Mouse (Mus musculus) cerebellum, adult 8-10 months (tissue): Measurements from ENCODE around the gene Ildr1.

Experiments used
- DNase-seq: peaks from one replicate; pipeline ENCODE4 v3.0.0; 2022

Ildr1 gene

DNA sequence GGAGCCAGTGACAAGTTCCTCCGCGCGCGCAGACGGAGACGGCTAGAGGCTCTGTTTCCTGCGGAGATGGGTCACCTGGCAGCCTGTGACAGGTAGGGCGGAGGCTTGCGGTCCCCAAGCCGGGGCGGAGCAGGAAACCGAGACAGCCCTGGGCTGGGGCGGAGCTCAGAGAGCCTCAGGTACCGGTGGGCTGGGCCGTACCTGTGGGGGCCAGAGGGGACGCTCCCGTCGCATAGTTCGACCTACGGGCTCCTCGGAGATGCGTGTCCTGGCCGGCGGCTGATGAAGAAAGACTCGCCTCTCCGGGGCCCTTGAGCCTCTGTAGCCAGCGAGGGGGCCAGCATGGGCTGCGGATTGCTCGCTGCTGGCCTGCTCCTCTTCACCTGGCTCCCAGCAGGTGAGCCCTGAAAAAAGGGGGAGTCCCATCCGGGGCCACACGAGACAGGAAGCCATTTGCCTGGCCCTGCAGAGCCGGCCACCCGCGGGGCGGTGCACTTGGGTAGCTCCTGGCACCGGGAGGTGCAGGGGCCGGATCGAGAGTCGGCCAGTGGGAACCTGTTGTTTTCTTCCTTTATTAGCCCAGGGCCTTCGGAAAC, at the start of gene Ildr1:
Gene Ildr1 (plus strand): TSS at position 161 of the 596 bp plus-strand sequence.
- DNase-seq = no peak

GRCm38 (mm10) chr16:36645124-36645523, 48.7 kb upstream of the Ildr1 start:
- no peak for DNase-seq

- DNase-seq = no peak
Measured at GRCm38 (mm10) chr16:36649304-36649703, 44.5 kb upstream of the Ildr1 start.

GRCm38 (mm10) chr16:36650511-36650910, 43.3 kb upstream of the Ildr1 start:
- no peak for DNase-seq

- DNase-seq = no peak
Measured at GRCm38 (mm10) chr16:36651174-36651766, 42.5 kb upstream of the Ildr1 start.

- no peak for DNase-seq
Measured at GRCm38 (mm10) chr16:36655199-36655598, 38.6 kb upstream of the Ildr1 start.

DNA sequence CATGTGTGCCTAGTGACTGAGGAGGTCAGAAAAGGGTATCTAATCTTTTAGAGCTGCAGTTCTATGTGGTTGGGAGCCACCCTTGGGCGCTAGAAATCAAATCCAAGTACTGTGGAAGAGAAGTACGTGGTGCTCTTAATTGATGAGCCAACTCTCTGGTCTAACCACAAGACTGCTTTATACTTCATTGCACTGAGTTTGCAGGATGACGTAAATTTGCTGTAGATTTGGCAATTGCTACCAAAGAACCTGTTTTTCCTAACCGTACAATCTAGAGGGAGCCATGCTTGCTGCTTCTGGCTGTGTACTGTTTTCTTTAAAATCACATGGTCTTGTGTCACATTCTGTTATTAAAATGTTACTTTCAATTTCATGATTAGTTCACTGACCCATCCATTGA, 37.9 kb upstream of the Ildr1 start:
- no peak for DNase-seq

- DNase-seq = no peak
Measured at GRCm38 (mm10) chr16:36661330-36661729, 32.4 kb upstream of the Ildr1 start.

DNA sequence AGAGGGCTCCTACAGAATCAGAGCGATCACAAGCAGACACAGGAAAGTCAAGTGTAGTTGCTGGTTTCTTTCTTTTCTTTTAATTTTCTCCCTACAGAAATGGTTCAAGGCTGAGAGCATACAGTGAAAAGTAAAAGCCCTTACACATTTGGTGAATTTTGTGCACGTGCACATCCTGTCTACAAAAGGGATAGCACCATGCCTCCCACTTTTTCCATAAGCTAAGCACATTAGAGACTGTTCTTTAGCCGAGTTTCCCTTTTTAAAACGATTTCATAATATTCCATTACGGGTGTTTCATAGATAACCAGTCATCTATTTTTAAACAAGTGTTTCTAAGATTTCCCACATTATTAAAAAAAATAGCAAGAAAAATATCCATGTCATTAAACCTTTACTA, 30.3 kb upstream of the Ildr1 start:
- no peak for DNase-seq

DNA sequence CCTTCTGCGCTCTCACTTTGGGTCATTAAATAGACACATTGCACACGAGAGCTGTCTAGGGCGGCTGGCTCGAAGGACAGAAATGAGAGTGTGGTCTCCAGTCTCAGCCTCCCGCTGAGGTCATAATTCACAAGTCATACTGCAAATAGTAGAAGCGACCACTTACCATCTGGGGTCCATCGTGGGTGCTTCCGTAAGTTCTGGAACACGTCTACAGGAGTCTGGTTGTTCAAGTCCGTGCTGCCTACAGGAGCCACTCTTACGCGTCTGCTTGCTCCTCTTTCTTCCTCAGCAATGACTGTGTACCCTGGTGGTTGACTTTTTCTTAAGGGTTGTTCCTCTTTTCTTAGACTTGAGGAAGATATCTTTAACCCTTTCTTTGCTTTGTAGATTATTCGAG, 28.0 kb upstream of the Ildr1 start, which contains the start of gene Cd86:
Gene Cd86 (minus strand): TSS at position 300 of the 400 bp plus-strand sequence.
- DNase-seq = no peak

GRCm38 (mm10) chr16:36666448-36667017, 27.2 kb upstream of the Ildr1 start:
- DNase-seq = no peak

DNA sequence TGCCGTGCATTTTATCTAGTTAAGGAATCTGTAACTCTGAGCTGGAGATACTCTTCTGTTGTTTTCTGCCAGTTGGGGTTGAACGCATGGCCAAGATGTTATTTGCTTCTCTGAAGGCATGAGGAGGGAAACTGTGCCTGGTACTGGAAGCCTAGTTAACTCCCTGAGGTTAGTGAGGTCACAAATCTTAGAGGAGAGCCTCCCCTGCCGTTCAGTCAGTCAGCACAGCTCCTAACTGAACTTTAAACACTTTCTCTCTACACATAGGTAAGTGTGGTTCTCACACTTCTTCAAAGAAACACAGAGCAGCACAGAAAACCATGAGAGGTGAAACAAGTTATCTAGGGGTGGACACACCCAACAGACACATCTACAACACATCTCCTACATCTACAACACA, 23.2 kb upstream of the Ildr1 start:
- no peak for DNase-seq

DNA sequence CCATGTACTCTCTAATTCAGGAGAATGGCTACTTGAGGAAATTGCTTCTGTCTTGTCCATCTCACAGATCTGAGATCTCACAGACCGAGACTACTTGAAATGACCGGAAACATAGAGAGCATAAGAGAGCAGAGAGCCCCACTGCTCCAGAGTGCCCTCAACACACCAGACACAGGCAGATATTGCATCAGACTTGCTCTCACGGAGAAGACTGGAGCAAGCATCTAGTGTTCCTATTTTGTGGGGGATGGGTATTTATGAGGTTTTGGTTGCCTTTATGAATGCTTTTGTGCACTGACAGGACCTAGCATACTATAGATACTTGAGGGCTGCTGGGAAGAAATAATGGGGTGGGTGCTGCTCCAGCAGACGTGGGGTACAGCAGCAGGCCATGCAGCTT, 20.6 kb upstream of the Ildr1 start:
- DNase-seq = no peak

DNA sequence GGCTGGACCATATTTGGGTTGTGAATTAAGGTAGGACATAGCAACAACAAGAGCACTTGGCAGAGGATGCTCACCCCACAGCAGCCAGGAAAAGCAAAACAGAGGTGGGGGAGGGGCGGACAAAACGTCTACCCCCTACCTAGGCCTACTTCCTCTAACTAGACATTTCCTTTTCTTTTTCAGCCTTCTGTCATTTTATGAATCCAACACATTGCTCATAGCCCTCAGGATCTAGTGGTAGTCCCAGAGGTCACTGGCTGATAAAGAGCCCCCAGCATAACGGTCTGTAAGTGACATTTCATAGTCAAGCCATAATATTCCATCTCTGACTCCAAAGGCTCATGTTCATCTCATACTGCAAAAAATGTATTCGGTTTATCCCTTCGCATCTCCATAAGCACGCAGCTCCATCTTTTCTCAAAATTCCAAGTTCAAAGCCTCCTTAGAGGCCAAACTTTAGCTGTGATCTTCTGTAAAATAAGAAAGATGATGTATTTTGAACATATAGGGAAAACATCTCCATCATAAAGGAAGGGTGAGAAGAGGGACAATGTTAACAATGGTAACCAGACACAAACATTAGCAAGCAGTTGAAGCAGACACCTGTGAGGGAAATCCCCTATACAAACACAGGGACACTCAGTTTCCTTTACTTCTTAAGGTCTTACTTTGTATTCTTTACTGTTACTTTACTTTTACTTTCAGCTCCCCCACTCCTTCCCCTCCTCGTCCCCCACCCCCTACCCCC, 19.1 kb upstream of the Ildr1 start:
- no peak for DNase-seq

- no peak for DNase-seq
Measured at GRCm38 (mm10) chr16:36675304-36675703, 18.5 kb upstream of the Ildr1 start.

DNA sequence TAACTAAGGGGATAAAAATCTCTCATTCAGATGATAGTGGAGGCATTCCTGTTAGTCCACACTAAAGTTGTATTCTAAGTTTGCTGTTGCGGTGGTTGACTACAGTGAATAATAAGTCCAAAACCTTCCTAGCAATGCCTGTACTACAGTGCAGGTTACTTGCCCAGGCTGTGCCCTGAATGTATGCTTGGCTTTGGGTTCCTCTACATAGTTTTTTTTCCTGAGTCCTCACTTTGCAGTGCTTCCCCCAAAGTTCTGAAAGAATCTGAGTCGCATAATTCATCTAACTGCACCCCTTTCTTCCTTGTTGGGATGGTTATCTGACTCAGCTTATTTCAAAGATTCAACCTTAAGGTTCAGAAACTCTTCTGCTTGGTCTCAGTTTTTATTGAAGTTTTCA, 17.9 kb upstream of the Ildr1 start:
- no peak for DNase-seq

DNA sequence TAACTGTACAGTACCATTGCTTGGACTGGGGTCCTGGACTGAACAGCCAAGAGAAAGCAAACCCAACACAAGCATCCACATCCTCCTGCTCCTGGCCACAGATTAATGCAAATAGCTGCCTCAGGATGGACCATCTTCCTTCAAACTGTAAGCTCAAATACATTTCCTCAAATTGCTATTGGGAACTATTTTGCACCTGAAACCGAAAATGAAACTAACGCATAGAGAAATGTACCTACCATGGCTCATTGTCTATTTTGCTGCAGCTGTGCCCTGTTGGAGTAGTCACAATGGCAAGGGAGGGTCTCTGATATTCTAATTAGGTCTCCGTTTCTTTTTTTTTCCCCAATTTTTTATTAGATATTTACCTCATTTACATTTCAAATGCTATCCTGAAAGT, 11.9 kb upstream of the Ildr1 start:
- no peak for DNase-seq

DNA sequence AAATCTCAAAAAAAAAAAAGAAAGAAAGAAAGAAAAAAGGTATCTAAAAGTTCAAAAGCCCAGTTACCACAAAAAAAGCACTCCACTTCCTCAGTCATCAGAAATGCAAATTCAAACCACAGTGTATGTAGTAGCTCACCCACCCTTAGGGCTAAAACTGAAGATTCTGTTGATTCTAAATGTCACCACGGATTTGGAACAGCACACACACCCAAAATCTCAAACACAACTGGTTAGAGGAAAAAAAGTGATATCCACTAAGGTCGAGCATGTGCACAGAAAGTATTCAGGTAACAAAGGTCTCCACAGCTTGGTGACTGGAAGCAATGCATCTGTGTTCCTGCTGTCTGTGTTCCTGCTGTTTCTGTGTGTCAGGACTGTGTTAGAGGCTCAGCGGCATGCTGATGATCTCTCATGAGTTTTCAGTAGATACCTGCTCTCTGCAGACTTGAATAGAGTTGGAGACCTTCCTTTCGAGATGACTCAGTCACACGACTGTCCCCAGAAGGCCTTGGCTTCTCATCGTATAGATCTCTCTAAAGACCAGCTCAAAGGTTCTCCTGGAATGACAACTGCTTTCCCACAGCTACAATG, 9.4 kb upstream of the Ildr1 start:
- DNase-seq = no peak

GRCm38 (mm10) chr16:36688076-36688475, 5.7 kb upstream of the Ildr1 start:
- no peak for DNase-seq

GRCm38 (mm10) chr16:36691484-36691883, 2.3 kb upstream of the Ildr1 start:
- no peak for DNase-seq

GRCm38 (mm10) chr16:36694798-36695290, 1.1 kb downstream of the Ildr1 start:
- no peak for DNase-seq

GRCm38 (mm10) chr16:36697331-36697730, 3.6 kb downstream of the Ildr1 start:
- DNase-seq = no peak

GRCm38 (mm10) chr16:36700484-36700883, 6.7 kb downstream of the Ildr1 start:
- DNase-seq = no peak
